Mouse (Mus musculus) heart, postnatal 0 days (tissue): ENCODE measurements around the gene Cdc42ep3. TPM values are rescaled to one million over a fixed set of nuclear protein-coding genes. Genes with fewer than 3 reads are reported as not detected.

Source experiments
- ATAC-seq: fragments of 200-750 bp; cut with Nextera tagmentation; 2 replicates; pipeline ENCODE4 v1.8.0; 2017; ENCODE audit warnings: low read depth, moderate number of reproducible peaks, moderate library complexity; ENCODE audit not compliant: insufficient read depth
- DNase-seq: peaks from one replicate; pipeline ENCODE4 v3.0.0-alpha.2; 2016; ENCODE audit warnings: low spot score
- H3K27ac ChIP-seq: fragments of 300-500 bp; sonication (generic); 2 replicates; pipeline ENCODE4 v1.5.1; 2014; ENCODE audit warnings: low read depth, mild to moderate bottlenecking
- H3K27me3 ChIP-seq: fragments of 300-500 bp; sonication (generic); 2 replicates; pipeline ENCODE4 v1.6.1; 2014; ENCODE audit warnings: low read length, mixed read lengths; ENCODE audit not compliant: control insufficient read depth, insufficient read depth
- H3K36me3 ChIP-seq: fragments of 300-500 bp; sonication (generic); replicated peaks from 2 replicates; pipeline ENCODE4 v1.6.1; 2014; ENCODE audit warnings: low read length, mixed read lengths; ENCODE audit not compliant: control insufficient read depth, insufficient read depth
- H3K4me1 ChIP-seq: fragments of 300-500 bp; sonication (generic); 2 replicates; pipeline ENCODE4 v1.6.1; 2014; ENCODE audit warnings: antibody characterized with exemption; ENCODE audit not compliant: control insufficient read depth, insufficient read depth
- H3K4me2 ChIP-seq: fragments of 300-500 bp; sonication (generic); 2 replicates; pipeline ENCODE4 v1.6.1; 2014; ENCODE audit warnings: low read depth, mild to moderate bottlenecking, low read length, moderate library complexity
- H3K4me3 ChIP-seq: fragments of 300-500 bp; sonication (generic); 2 replicates; pipeline ENCODE4 v1.5.1; 2014; ENCODE audit warnings: low read depth, low read length
- H3K9ac ChIP-seq: fragments of 300-500 bp; sonication (generic); replicated peaks from 2 replicates; pipeline ENCODE4 v1.6.1; 2014; ENCODE audit warnings: low read depth, low read length, mixed read lengths
- H3K9me3 ChIP-seq: fragments of 300-500 bp; sonication (generic); replicated peaks from 2 replicates; pipeline ENCODE4 v1.6.1; 2016; ENCODE audit warnings: low read length; ENCODE audit not compliant: control insufficient read depth
- CTCF ChIP-seq: IDR thresholded peaks from 2 replicates; pipeline ENCODE4 v1.5.1; 2016; ENCODE audit warnings: antibody characterized with exemption, control low read depth, low read depth
- EP300 ChIP-seq: IDR thresholded peaks from 2 replicates; pipeline ENCODE4 v1.6.1; 2016; ENCODE audit warnings: antibody characterized with exemption, low read depth
- WGBS: fragments of 180-500 bp; shearing (Covaris S2); extraction: QIAGEN DNeasy Blood & Tissue Kit; methylation state at CpG from one replicate; pipeline ENCODE4 v1.1.7; 2014; 5-methylcytosine and 5-hydroxymethylcytosine counted together
- polyA plus RNA-seq: library from polyadenylated mRNA; unstranded; fragments of >200 nt; fragmentation: Nextera tagmentation; extraction: Ambion mirVana; gene quantifications from 2 replicates; pipeline ENCODE4 v1.2.1, GENCODE M21; 2015
- total RNA-seq: library from RNA; depleted of rRNA; stranded (reverse); fragments of >200 nt; gene quantifications from 2 replicates; pipeline ENCODE4 v1.2.3, GENCODE M21; 2014; ENCODE audit warnings: low replicate concordance

The Cdc42ep3 gene
- total and polyA plus RNA-seq, 2 experiments from 2014 or later = 37.5 to 74.4 TPM

- peak overlapping the region; percentile 67 for H3K27ac ChIP-seq
- no peaks in the 10 kb centered on the region for H3K27me3 ChIP-seq
- peaks cover 64% of the 10 kb centered on the region for H3K4me1 ChIP-seq
- DNase-seq = no peak
- H3K36me3 ChIP-seq = peaks cover 12% of the 10 kb centered on the region; the same call in 1 of the 2 replicates
- H3K9me3 ChIP-seq = no peaks in the 10 kb centered on the region
- H3K4me2 ChIP-seq = peak overlapping the region; percentile 24
- WGBS = 22% methylated on average over 11 of the region's 11 CpGs
- TF ChIP-seq EP300 (no peak), CTCF (no peak)
- 0 out of 2 replicates have a peak overlapping the region, but pooled peaks have one; percentile 6 for H3K4me3 ChIP-seq
- H3K9ac ChIP-seq = no peak overlapping the region
- no peak for ATAC-seq
These were observed 4.1 kb downstream of the Cdc42ep3 start for GRCm38 (mm10) chr17:79350751-79351191.

- WGBS = 70% methylated on average over 4 of the region's 4 CpGs
These were observed 5.5 kb downstream of the Cdc42ep3 start for GRCm38 (mm10) chr17:79349371-79349770.

GRCm38 (mm10) chr17:79347920-79348589 lies 6.8 kb downstream of the Cdc42ep3 start:
- H3K4me1 ChIP-seq = peaks cover 82% of the 10 kb centered on the region
- H3K36me3 ChIP-seq = peaks cover 23% of the 10 kb centered on the region
- H3K4me3 ChIP-seq = no peak overlapping the region
- ATAC-seq (no peak), DNase-seq (no peak)
- WGBS = 49% methylated on average over 7 of the region's 7 CpGs
- no peaks in the 10 kb centered on the region for H3K9me3 ChIP-seq
- peak overlapping the region; percentile 22; the same call in 1 of the 2 replicates for H3K9ac ChIP-seq
- peak overlapping the region; percentile 45; the same call in 1 of the 2 replicates for H3K27ac ChIP-seq
- no peak for TF ChIP-seq CTCF
- TF ChIP-seq EP300 = no peak
- no peak overlapping the region for H3K4me2 ChIP-seq
- no peaks in the 10 kb centered on the region for H3K27me3 ChIP-seq

More at GRCm38 (mm10) chr17:79349371-79349770, 5.5 kb downstream of the Cdc42ep3 start:
- TF ChIP-seq EP300 (no peak), CTCF (no peak)
- DNase-seq = no peak
- Histone ChIP-seq H3K36me3 (peaks cover 22% of the 10 kb centered on the region), H3K9me3 (no peaks in the 10 kb centered on the region), H3K27ac (peak overlapping the region; percentile 67; the same call in 1 of the 2 replicates), H3K4me1 (peaks cover 72% of the 10 kb centered on the region), H3K4me3 (no peak overlapping the region), H3K4me2 (no peak overlapping the region), H3K9ac (no peak overlapping the region), H3K27me3 (no peaks in the 10 kb centered on the region)
- ATAC-seq = no peak

GRCm38 (mm10) chr17:79347291-79347690 lies 7.6 kb downstream of the Cdc42ep3 start:
- 63% methylated on average over 4 of the region's 4 CpGs for WGBS
- peaks cover 81% of the 10 kb centered on the region for H3K4me1 ChIP-seq
- no peak overlapping the region for H3K27ac ChIP-seq
- H3K9ac ChIP-seq = no peak overlapping the region
- no peak for ATAC-seq
- no peak overlapping the region for H3K4me2 ChIP-seq
- no peaks in the 10 kb centered on the region for H3K27me3 ChIP-seq
- TF ChIP-seq EP300 = no peak
- no peak for TF ChIP-seq CTCF
- H3K9me3 ChIP-seq = no peaks in the 10 kb centered on the region
- H3K4me3 ChIP-seq = no peak overlapping the region
- DNase-seq = no peak
- peaks cover 23% of the 10 kb centered on the region for H3K36me3 ChIP-seq

- peaks cover 27% of the 10 kb centered on the region; the same call in 1 of the 2 replicates for H3K36me3 ChIP-seq
- no peak overlapping the region for H3K4me3 ChIP-seq
- no peaks in the 10 kb centered on the region for H3K9me3 ChIP-seq
- peaks cover 67% of the 10 kb centered on the region for H3K4me1 ChIP-seq
- 75% methylated on average over 25 of the region's 25 CpGs for WGBS
- ATAC-seq (no peak), DNase-seq (no peak)
- TF ChIP-seq EP300 (0 out of 2 replicates have a peak, but pooled peaks have one; percentile 50), CTCF (no peak)
- peak overlapping the region; percentile 58 for H3K27ac ChIP-seq
- H3K27me3 ChIP-seq = no peaks in the 10 kb centered on the region
- H3K4me2 ChIP-seq = no peak overlapping the region
- no peak overlapping the region for H3K9ac ChIP-seq
These were observed 9.7 kb downstream of the Cdc42ep3 start for GRCm38 (mm10) chr17:79345001-79345709.
